ENCODE assay signal across 8 mouse cellular contexts in genomic region chr17:26124560-26124959, GRCm38 (mm10). TPM values are rescaled to one million over a fixed set of nuclear protein-coding genes. Genes with fewer than 3 reads are reported as not detected.
DNase-seq lines count a peak whose midpoint lies in the region; ATAC-seq and TF ChIP-seq lines count a peak whose summit lies in the region.

No protein-coding gene starts in this region.

- ATAC-seq in heart, postnatal 0 days (ENCODE audit: insufficient read depth, low read depth): no peak
- ATAC-seq in hindbrain, embryonic 15.5 days (ENCODE audit: low FRiP score, low read depth): no peak
- ATAC-seq in midbrain, embryonic 15.5 days (replicated peaks): no peak

- DNase-seq in heart, postnatal 0 days (ENCODE audit: low spot score): no peak
- DNase-seq in heart, adult 8-10 months (ENCODE audit: low spot score): no peak
- no peak for DNase-seq in Muller cell, postnatal 12 days (ENCODE audit: inconsistent ontology term)
- DNase-seq in left cerebral cortex, postnatal 36 days (ENCODE audit: low spot score in 2 of 2): no peak
- DNase-seq in frontal cortex, postnatal 10 days (ENCODE audit: low spot score in 2 of 2): no peak

- peaks cover 3% of the 10 kb centered on the region; the same call in 1 of the 2 replicates for H3K27me3 ChIP-seq in heart, postnatal 0 days (ENCODE audit: control insufficient read depth, insufficient read depth, low read length)
- H3K27me3 ChIP-seq in hindbrain, embryonic 15.5 days: no peaks in the 10 kb centered on the region
- H3K27me3 ChIP-seq in midbrain, embryonic 15.5 days (replicated peaks): no peaks in the 10 kb centered on the region

- no peak for TF ChIP-seq CTCF in heart, postnatal 0 days (IDR thresholded peaks at IDR 0.05; ENCODE audit: low read depth)

- no peak for TF ChIP-seq EP300 in heart, postnatal 0 days (IDR thresholded peaks at IDR 0.05; ENCODE audit: low read depth)

- H3K9me3 ChIP-seq in heart, postnatal 0 days (replicated peaks; ENCODE audit: control insufficient read depth, low read length): no peaks in the 10 kb centered on the region
- no peaks in the 10 kb centered on the region for H3K9me3 ChIP-seq in hindbrain, embryonic 15.5 days
- H3K9me3 ChIP-seq in midbrain, embryonic 15.5 days: no peaks in the 10 kb centered on the region

- no peak overlapping the region for H3K27ac ChIP-seq in heart, postnatal 0 days (ENCODE audit: low read depth)
- H3K27ac ChIP-seq in brown adipose tissue, adult 24 weeks (replicated peaks; ENCODE audit: low read depth, low read length): no peak overlapping the region
- H3K27ac ChIP-seq in hindbrain, embryonic 15.5 days (replicated peaks): no peak overlapping the region
- no peak overlapping the region for H3K27ac ChIP-seq in midbrain, embryonic 15.5 days

- peak overlapping the region; percentile 80 for H3K4me2 ChIP-seq in heart, postnatal 0 days (ENCODE audit: low read depth, low read length)
- peak overlapping the region; percentile 89 for H3K4me2 ChIP-seq in hindbrain, embryonic 15.5 days
- peak overlapping the region; percentile 84 for H3K4me2 ChIP-seq in midbrain, embryonic 15.5 days

- H3K9ac ChIP-seq in heart, postnatal 0 days (replicated peaks; ENCODE audit: low read depth, low read length): peak overlapping the region; percentile 69
- H3K9ac ChIP-seq in hindbrain, embryonic 15.5 days: no peak overlapping the region; the same call in 1 of the 2 replicates
- H3K9ac ChIP-seq in midbrain, embryonic 15.5 days: peak overlapping the region; percentile 64; the same call in 1 of the 2 replicates

- 80% methylated on average over 7 of the region's 7 CpGs for WGBS in heart, postnatal 0 days
- whole genome bisulfite sequencing in hindbrain, embryonic 15.5 days: 90% methylated on average over 7 of the region's 7 CpGs
- WGBS in midbrain, embryonic 15.5 days: 90% methylated on average over 7 of the region's 7 CpGs

- intact Hi-C loops in left cerebral cortex, postnatal 36 days (cut with DNase I): no loop called here

- peaks cover 9% of the 10 kb centered on the region for H3K4me1 ChIP-seq in heart, postnatal 0 days (ENCODE audit: control insufficient read depth, insufficient read depth)
- peaks cover 7% of the 10 kb centered on the region; the same call in 1 of the 2 replicates for H3K4me1 ChIP-seq in brown adipose tissue, adult 24 weeks (ENCODE audit: control insufficient read depth, insufficient read depth, insufficient read length, low read length)
- peaks cover 17% of the 10 kb centered on the region for H3K4me1 ChIP-seq in hindbrain, embryonic 15.5 days (replicated peaks)
- H3K4me1 ChIP-seq in midbrain, embryonic 15.5 days: peaks cover 19% of the 10 kb centered on the region

- peak overlapping the region; percentile 78 for H3K4me3 ChIP-seq in heart, postnatal 0 days (ENCODE audit: low read depth, low read length)
- H3K4me3 ChIP-seq in brown adipose tissue, adult 24 weeks (ENCODE audit: insufficient read depth, low read depth, low read length): peak overlapping the region; percentile 89
- peak overlapping the region; percentile 97 for H3K4me3 ChIP-seq in hindbrain, embryonic 15.5 days
- peak overlapping the region; percentile 76 for H3K4me3 ChIP-seq in midbrain, embryonic 15.5 days

- peaks cover 42% of the 10 kb centered on the region for H3K36me3 ChIP-seq in heart, postnatal 0 days (replicated peaks; ENCODE audit: control insufficient read depth, insufficient read depth, low read length)
- peaks cover 16% of the 10 kb centered on the region for H3K36me3 ChIP-seq in hindbrain, embryonic 15.5 days
- H3K36me3 ChIP-seq in midbrain, embryonic 15.5 days (replicated peaks): peaks cover 21% of the 10 kb centered on the region

RNA-seq across cellular contexts. Expression of gene Mrpl28, which starts 1.3 kb away (rescaled TPM):
- total RNA-seq in heart, postnatal 0 days (2014; rRNA removed; ENCODE audit: low replicate concordance): 213 and 275 TPM in 2 replicates
- 222 and 226 TPM in 2 replicates for polyA plus RNA-seq in heart, postnatal 0 days (2015; fragmentation: Nextera tagmentation; extraction: Ambion mirVana)
- total RNA-seq in heart, adult 8-10 months (2022): 100 to 1,000 TPM; 160 to 201 (median 177) TPM
- 126 and 135 TPM in 2 replicates for polyA plus RNA-seq in brown adipose tissue, adult 24 weeks (2012; ENCODE audit: insufficient read depth, insufficient read length, missing spikeins)
- 183 and 184 TPM in 2 replicates for polyA plus RNA-seq in hindbrain, embryonic 15.5 days (2015; fragmentation: Nextera tagmentation; extraction: Ambion mirVana)
- polyA plus RNA-seq in midbrain, embryonic 15.5 days (2015; fragmentation: Nextera tagmentation; extraction: Ambion mirVana): 172 and 179 TPM in 2 replicates
- 10 to 100 TPM; 60.5 to 70.3 TPM for total RNA-seq in left cerebral cortex, postnatal 36 days (2021)

RNA-seq across cellular contexts. Expression of gene Tmem8, which starts 11.5 kb away (rescaled TPM):
- 2.1 and 2.5 TPM in 2 replicates for total RNA-seq in heart, postnatal 0 days (2014; rRNA removed; ENCODE audit: low replicate concordance)
- 0.51 and 0.69 TPM in 2 replicates for polyA plus RNA-seq in heart, postnatal 0 days (2015; fragmentation: Nextera tagmentation; extraction: Ambion mirVana)
- total RNA-seq in heart, adult 8-10 months (2022): 1 to 10 TPM; 6.0 to 7.0 (median 6.2) TPM
- polyA plus RNA-seq in brown adipose tissue, adult 24 weeks (2012; ENCODE audit: insufficient read depth, insufficient read length, missing spikeins): 3.0 and 5.1 TPM in 2 replicates
- 4.5 and 4.8 TPM in 2 replicates for polyA plus RNA-seq in hindbrain, embryonic 15.5 days (2015; fragmentation: Nextera tagmentation; extraction: Ambion mirVana)
- polyA plus RNA-seq in midbrain, embryonic 15.5 days (2015; fragmentation: Nextera tagmentation; extraction: Ambion mirVana): 4.0 and 4.6 TPM in 2 replicates
- total RNA-seq in left cerebral cortex, postnatal 36 days (2021): 10 to 100 TPM; 13.9 to 14.0 TPM

RNA-seq across cellular contexts. Expression of gene Axin1, which starts 13.9 kb away (rescaled TPM):
- total RNA-seq in heart, postnatal 0 days (2014; rRNA removed; ENCODE audit: low replicate concordance): 15.9 and 21.2 TPM in 2 replicates
- 3.3 and 4.2 TPM in 2 replicates for polyA plus RNA-seq in heart, postnatal 0 days (2015; fragmentation: Nextera tagmentation; extraction: Ambion mirVana)
- total RNA-seq in heart, adult 8-10 months (2022): 10 to 100 TPM; 16.1 to 21.6 (median 17.3) TPM
- 10.5 and 10.9 TPM in 2 replicates for polyA plus RNA-seq in brown adipose tissue, adult 24 weeks (2012; ENCODE audit: insufficient read depth, insufficient read length, missing spikeins)
- polyA plus RNA-seq in hindbrain, embryonic 15.5 days (2015; fragmentation: Nextera tagmentation; extraction: Ambion mirVana): 15.5 and 15.8 TPM in 2 replicates
- 23.5 and 27.8 TPM in 2 replicates for polyA plus RNA-seq in midbrain, embryonic 15.5 days (2015; fragmentation: Nextera tagmentation; extraction: Ambion mirVana)
- total RNA-seq in left cerebral cortex, postnatal 36 days (2021): 10 to 100 TPM; 22.5 to 25.1 TPM

RNA-seq across cellular contexts. Expression of gene Nme4, which starts 29.2 kb away (rescaled TPM):
- total RNA-seq in heart, postnatal 0 days (2014; rRNA removed; ENCODE audit: low replicate concordance): 28.5 and 60.6 TPM in 2 replicates
- polyA plus RNA-seq in heart, postnatal 0 days (2015; fragmentation: Nextera tagmentation; extraction: Ambion mirVana): 26.5 and 27.5 TPM in 2 replicates
- total RNA-seq in heart, adult 8-10 months (2022): 1 to 10 TPM; 5.0 to 7.6 (median 5.9) TPM
- polyA plus RNA-seq in brown adipose tissue, adult 24 weeks (2012; ENCODE audit: insufficient read depth, insufficient read length, missing spikeins): 1.9 and 5.5 TPM in 2 replicates
- polyA plus RNA-seq in hindbrain, embryonic 15.5 days (2015; fragmentation: Nextera tagmentation; extraction: Ambion mirVana): 24.3 and 25.1 TPM in 2 replicates
- polyA plus RNA-seq in midbrain, embryonic 15.5 days (2015; fragmentation: Nextera tagmentation; extraction: Ambion mirVana): 24.7 and 25.1 TPM in 2 replicates
- 1 to 10 TPM; 3.5 to 4.4 TPM for total RNA-seq in left cerebral cortex, postnatal 36 days (2021)

RNA-seq across cellular contexts. Expression of gene Decr2, which starts 34.4 kb away (rescaled TPM):
- total RNA-seq in heart, postnatal 0 days (2014; rRNA removed; ENCODE audit: low replicate concordance): 35.3 and 44.6 TPM in 2 replicates
- 35.3 and 36.6 TPM in 2 replicates for polyA plus RNA-seq in heart, postnatal 0 days (2015; fragmentation: Nextera tagmentation; extraction: Ambion mirVana)
- 10 to 100 TPM; 10.2 to 11.2 (median 11.0) TPM for total RNA-seq in heart, adult 8-10 months (2022)
- polyA plus RNA-seq in brown adipose tissue, adult 24 weeks (2012; ENCODE audit: insufficient read depth, insufficient read length, missing spikeins): 48.4 and 53.1 TPM in 2 replicates
- 40.6 and 42.0 TPM in 2 replicates for polyA plus RNA-seq in hindbrain, embryonic 15.5 days (2015; fragmentation: Nextera tagmentation; extraction: Ambion mirVana)
- polyA plus RNA-seq in midbrain, embryonic 15.5 days (2015; fragmentation: Nextera tagmentation; extraction: Ambion mirVana): 34.2 and 36.3 TPM in 2 replicates
- total RNA-seq in left cerebral cortex, postnatal 36 days (2021): 10 to 100 TPM; 27.3 to 32.1 TPM
